Mouse (Mus musculus) liver, embryonic 14.5 days (tissue): ENCODE measurements around the gene Iqschfp. TPM values are rescaled to one million over a fixed set of nuclear protein-coding genes. Genes with fewer than 3 reads are reported as not detected.

Experiments used
- ATAC-seq: fragments of 200-750 bp; cut with Nextera tagmentation; 2 replicates; pipeline ENCODE4 v1.8.0; 2017; ENCODE audit warnings: moderate number of reproducible peaks, mild to moderate bottlenecking, moderate library complexity; ENCODE audit not compliant: insufficient read depth
- DNase-seq, 3 experiments: peaks; one replicate each; pipeline ENCODE4 v3.0.0-alpha.2; 2012 to 2013; ENCODE audit warnings: low read depth in 3 of 3, low spot score in 3 of 3
- H3K27ac ChIP-seq: fragments of 300-500 bp; sonication (generic); 2 replicates; pipeline ENCODE4 v1.5.1; 2014; ENCODE audit warnings: moderate library complexity, mild to moderate bottlenecking, control low read depth, inconsistent platforms
- H3K27me3 ChIP-seq: fragments of 300-500 bp; sonication (generic); 2 replicates; pipeline ENCODE4 v1.6.1; 2014; ENCODE audit warnings: mild to moderate bottlenecking, low read length, moderate library complexity; ENCODE audit not compliant: control insufficient read depth, insufficient read depth
- H3K36me3 ChIP-seq: fragments of 300-500 bp; sonication (generic); replicated peaks from 2 replicates; pipeline ENCODE4 v1.6.1; 2014; ENCODE audit warnings: low read depth; ENCODE audit not compliant: control insufficient read depth, insufficient read depth
- H3K4me1 ChIP-seq, 2 experiments: fragments of 200-500 bp in 1 of 2; fragments of 300-500 bp in 1 of 2; sonication (generic) in 1 of 2; replicated peaks; 2 replicates each; pipeline ENCODE4 v1.6.1; 2012 to 2014; ENCODE audit warnings: antibody characterized with exemption in 1 of 2, inconsistent platforms in 1 of 2, low read length in 1 of 2; ENCODE audit not compliant: control insufficient read depth in 2 of 2, insufficient read depth in 2 of 2
- H3K4me2 ChIP-seq: fragments of 300-500 bp; sonication (generic); 2 replicates; pipeline ENCODE4 v1.6.1; 2014; ENCODE audit warnings: low read depth, mild to moderate bottlenecking, control low read depth, moderate library complexity
- H3K4me3 ChIP-seq, 2 experiments: fragments of 200-500 bp in 1 of 2; fragments of 300-500 bp in 1 of 2; sonication (generic) in 1 of 2; 2 replicates each; pipeline ENCODE4 v1.5.1; 2012 to 2014; ENCODE audit warnings: low read depth in 2 of 2, low read length in 2 of 2, mild to moderate bottlenecking in 2 of 2, control low read depth in 1 of 2, inconsistent platforms in 1 of 2, moderate library complexity in 1 of 2; ENCODE audit not compliant: insufficient read depth in 1 of 2
- H3K9ac ChIP-seq: fragments of 300-500 bp; sonication (generic); replicated peaks from 2 replicates; pipeline ENCODE4 v1.6.1; 2014; ENCODE audit warnings: mild to moderate bottlenecking, control low read depth, moderate library complexity
- H3K9me3 ChIP-seq: fragments of 300-500 bp; sonication (generic); 2 replicates; pipeline ENCODE4 v1.6.1; 2016; ENCODE audit warnings: low read length, mixed read lengths; ENCODE audit not compliant: control insufficient read depth
- CTCF ChIP-seq: IDR thresholded peaks from 2 replicates; pipeline ENCODE4 v1.5.1; 2016; ENCODE audit warnings: antibody characterized with exemption, low read depth, control low read depth
- EP300 ChIP-seq: IDR thresholded peaks from 2 replicates; pipeline ENCODE4 v1.6.1; 2016; ENCODE audit warnings: antibody characterized with exemption, low read depth
- WGBS: fragments of 180-500 bp; shearing (Covaris S2); extraction: QIAGEN DNeasy Blood & Tissue Kit; methylation state at CpG from one replicate; pipeline ENCODE4 v1.1.7; 2014; ENCODE audit not compliant: insufficient replicate concordance; 5-methylcytosine and 5-hydroxymethylcytosine counted together
- polyA plus RNA-seq, 2 experiments: library from polyadenylated mRNA; depleted of rRNA in 1 of 2; stranded (reverse) in 1 of 2; unstranded in 1 of 2; fragments of >200 nt; fragmentation: Nextera tagmentation in 1 of 2; extraction: Ambion mirVana in 1 of 2; gene quantifications; 2 replicates each; pipeline versions ENCODE4 v1.2.1 to v1.2.3; 2012 to 2014

Gene Iqschfp
- polyA plus RNA-seq, 2 experiments, result not detected

DNA sequence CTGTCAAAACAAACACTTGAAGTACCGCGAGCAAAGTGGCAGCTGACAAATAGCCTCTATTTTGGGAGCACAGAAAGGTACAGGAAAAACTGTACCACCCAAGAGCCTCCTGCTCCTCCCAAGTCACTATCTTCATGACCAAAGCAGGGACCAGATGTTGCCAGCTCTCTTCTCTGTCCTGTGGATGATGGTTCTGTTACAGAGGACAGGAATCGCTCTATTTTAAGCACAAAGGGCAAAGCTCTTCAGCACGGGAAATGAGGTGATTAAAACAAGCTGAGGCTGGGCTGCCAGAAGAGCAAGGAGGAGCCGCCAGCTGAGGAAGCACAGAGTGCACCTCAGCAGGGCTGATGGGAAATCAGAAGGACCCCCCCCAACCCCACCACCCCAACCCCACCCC lies 561.2 kb downstream of the Iqschfp start:
- WGBS, result 9% methylated on average over 5 of the region's 5 CpGs
- Histone ChIP-seq H3K4me1 (no peaks in the 10 kb centered on the region), H3K4me3 (no peak overlapping the region), H3K9me3 (no peaks in the 10 kb centered on the region), H3K9ac (no peak overlapping the region), H3K36me3 (no peaks in the 10 kb centered on the region), H3K4me2 (no peak overlapping the region), H3K27me3 (no peaks in the 10 kb centered on the region), H3K27ac (no peak overlapping the region)
- TF ChIP-seq CTCF, result no peak
- TF ChIP-seq EP300, result no peak
- DNase-seq, result no peak
- ATAC-seq, result no peak

DNA sequence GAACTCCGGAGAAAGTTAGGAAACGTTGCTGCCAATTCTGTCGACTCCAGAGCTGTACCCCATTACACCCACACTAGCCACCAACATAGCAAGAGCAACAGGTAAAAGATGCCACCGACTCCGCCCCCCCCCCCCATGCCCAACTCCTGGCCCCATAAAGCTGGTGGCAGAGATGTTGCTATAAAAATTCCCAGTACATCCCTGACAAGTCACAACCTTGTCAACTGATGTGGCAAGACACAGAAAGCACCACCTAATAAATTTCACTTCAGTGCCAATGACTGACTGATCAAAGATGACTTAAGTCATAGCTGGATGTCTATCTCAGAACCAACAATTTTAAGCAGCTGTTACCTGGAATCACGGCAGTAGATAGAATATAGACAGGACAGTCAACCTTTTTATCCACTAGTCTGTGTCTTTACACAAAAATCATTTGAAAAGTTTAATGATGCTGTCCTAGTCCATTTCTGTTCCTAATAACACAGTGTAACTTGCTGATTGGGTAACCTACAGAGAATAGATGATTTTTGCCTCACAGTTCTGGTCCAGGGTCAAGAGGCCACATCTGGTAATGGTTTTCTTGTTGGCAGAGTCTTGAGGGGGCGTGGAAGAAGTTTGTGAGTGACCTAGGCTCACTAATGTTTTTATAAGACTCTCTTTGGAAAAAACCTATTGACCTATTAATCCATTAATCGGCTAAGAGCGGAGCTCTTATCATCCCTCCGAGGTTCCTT lies 561.9 kb downstream of the Iqschfp start:
- Histone ChIP-seq H3K9ac (no peak overlapping the region), H3K27me3 (no peaks in the 10 kb centered on the region), H3K9me3 (no peaks in the 10 kb centered on the region), H3K27ac (no peak overlapping the region), H3K36me3 (no peaks in the 10 kb centered on the region), H3K4me3 (no peak overlapping the region), H3K4me2 (no peak overlapping the region), H3K4me1 (no peaks in the 10 kb centered on the region)
- DNase-seq, result no peak
- TF ChIP-seq CTCF (no peak), EP300 (no peak)
- 56% methylated on average over 10 of the region's 10 CpGs for WGBS
- ATAC-seq, result no peak

DNA sequence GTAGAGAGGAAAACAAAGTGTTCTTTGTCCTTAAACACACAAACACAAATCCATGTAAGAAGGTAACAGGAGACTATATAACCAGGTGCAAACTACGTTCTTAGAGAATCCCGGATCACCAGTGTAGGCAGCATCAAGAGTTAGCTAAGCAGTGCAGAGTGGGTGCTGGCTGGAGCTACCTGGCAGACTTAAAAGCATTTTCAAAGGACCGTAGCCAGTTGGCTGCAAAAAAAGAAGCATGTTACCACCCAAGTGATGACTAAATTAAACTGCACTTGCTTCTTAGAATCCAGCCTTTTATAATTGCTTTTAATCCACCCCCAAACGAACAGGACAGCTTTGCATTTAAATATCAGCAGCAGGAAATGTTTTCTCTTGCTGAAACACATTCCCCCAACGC lies 574.6 kb downstream of the Iqschfp start:
- Histone ChIP-seq H3K9me3 (no peaks in the 10 kb centered on the region), H3K4me3 (no peak overlapping the region), H3K36me3 (no peaks in the 10 kb centered on the region), H3K4me2 (no peak overlapping the region), H3K4me1 (no peaks in the 10 kb centered on the region; a peak in 1 of 4 replicates), H3K27me3 (no peaks in the 10 kb centered on the region), H3K9ac (no peak overlapping the region), H3K27ac (no peak overlapping the region)
- no peak for TF ChIP-seq CTCF
- no peak for TF ChIP-seq EP300
- DNase-seq (no peak), ATAC-seq (no peak)
- WGBS, result 47% methylated on average over 5 of the region's 5 CpGs

DNA sequence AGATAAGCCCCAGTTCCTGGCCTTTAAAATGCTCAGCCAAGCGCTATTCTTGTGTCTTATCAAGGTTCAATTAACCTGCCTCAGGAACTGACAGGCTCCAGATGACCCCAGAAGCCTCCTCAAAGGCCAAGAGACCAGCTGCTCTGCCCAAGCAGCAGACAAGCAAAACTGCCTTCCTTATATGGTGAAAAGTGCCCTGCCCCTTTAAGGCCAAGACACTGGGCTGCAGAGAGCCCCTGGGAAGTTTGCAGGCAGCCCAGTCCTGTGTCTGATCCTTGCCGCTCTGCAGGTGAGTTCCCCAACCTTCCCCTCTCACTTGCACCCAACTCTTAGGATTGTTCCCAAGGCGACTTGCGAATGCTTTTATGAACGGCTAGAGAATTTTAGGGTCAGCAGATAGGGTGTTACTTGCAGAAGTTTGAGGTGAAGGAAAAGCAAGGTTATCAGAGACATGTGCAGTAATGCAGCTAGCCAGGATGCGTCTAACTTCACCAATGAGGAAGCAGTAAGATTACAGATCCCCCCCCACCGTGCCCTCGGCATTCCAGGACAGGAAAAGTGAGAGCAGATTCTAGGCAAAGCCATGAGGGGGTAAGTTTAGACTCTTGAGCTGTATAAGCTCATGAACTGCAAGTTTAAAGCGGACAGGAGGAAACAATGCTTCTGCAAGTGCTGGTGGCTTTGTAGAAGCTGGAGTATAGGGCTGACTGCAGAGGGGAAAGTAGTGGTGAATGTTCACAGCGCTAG lies 576.1 kb downstream of the Iqschfp start:
- WGBS, result 8% methylated on average over 10 of the region's 10 CpGs
- Histone ChIP-seq H3K9me3 (no peaks in the 10 kb centered on the region), H3K27ac (no peak overlapping the region), H3K9ac (no peak overlapping the region), H3K27me3 (no peaks in the 10 kb centered on the region), H3K4me1 (no peaks in the 10 kb centered on the region; a peak in 1 of 4 replicates), H3K36me3 (no peaks in the 10 kb centered on the region), H3K4me3 (peak overlapping the region in 1 of 2 experiments; percentile 4; a peak in 1 of 4 replicates), H3K4me2 (no peak overlapping the region)
- no peak for TF ChIP-seq CTCF
- TF ChIP-seq EP300, result no peak
- DNase-seq (no peak), ATAC-seq (no peak)

DNA sequence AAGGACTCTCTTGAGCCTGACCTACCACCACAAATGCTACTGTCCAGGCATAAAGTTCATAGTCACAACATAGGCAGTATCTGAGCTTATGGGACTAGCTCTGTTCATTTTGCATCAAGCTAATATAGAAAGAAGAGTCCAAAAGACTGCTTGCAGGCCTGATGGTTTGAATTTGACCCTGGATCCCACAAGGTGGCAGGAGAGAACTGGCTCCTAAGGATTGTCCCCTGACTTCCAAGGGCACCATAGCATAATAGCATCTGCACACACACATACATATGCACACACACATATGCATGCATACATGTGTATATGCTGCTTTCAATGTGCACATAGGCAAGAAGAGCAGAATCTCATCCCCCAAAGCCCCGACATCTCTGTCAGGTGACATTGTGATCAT lies 577.6 kb downstream of the Iqschfp start:
- no peak overlapping the region for H3K27ac ChIP-seq
- H3K4me3 ChIP-seq, result no peak overlapping the region
- TF ChIP-seq CTCF (peak; percentile 27; the same call in 1 of the 2 replicates), EP300 (no peak)
- no peaks in the 10 kb centered on the region for H3K9me3 ChIP-seq
- no peaks in the 10 kb centered on the region for H3K36me3 ChIP-seq
- H3K4me1 ChIP-seq, result no peaks in the 10 kb centered on the region; a peak in 1 of 4 replicates
- no peaks in the 10 kb centered on the region for H3K27me3 ChIP-seq
- ATAC-seq (no peak), DNase-seq (no peak)
- no peak overlapping the region for H3K9ac ChIP-seq
- no peak overlapping the region for H3K4me2 ChIP-seq
- WGBS, result 49% methylated on average over 1 of the region's 1 CpGs
